Mouse (Mus musculus): ENCODE measurements around the gene Iqcf1.

DNA sequence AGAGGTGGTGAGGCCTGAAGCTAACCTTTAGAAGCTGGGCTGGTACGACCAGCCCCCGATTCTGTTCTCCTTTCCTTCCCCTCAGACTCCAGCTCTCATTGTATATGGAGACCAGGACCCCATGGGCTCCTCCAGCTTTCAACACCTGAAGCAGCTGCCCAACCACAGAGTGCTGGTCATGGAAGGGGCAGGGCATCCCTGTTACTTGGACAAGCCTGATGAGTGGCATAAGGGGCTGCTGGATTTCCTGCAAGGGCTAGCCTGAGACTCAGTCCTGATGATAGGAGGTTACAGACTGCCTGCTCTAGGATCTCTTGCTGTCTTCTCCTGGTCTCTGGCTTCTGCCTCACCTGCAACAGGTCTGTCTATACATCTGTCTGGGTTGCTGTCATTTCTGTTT is 47.9 kb upstream of the Iqcf1 start:
- TF ChIP-seq CTCF (IDR thresholded peaks at IDR 0.05; ENCODE audit: extremely low read depth, insufficient read depth, low read length) (no peak), POLR2A (IDR thresholded peaks at IDR 0.05; ENCODE audit: extremely low read depth, insufficient read depth, low read length) (no peak)
